Mouse (Mus musculus) midbrain, embryonic 10.5 days (tissue): ENCODE data around the gene Wdr75. TPM values are rescaled to one million over a fixed set of nuclear protein-coding genes. Genes with fewer than 3 reads are reported as not detected.

ENCODE experiments used
- DNase-seq: peaks from one replicate; pipeline ENCODE4 v3.0.0-alpha.2; 2017; ENCODE audit warnings: low spot score
- H3K27ac ChIP-seq: fragments of 300-500 bp; sonication (generic); replicated peaks from 2 replicates; pipeline ENCODE4 v1.5.1; 2016; ENCODE audit warnings: mild to moderate bottlenecking
- H3K27me3 ChIP-seq: fragments of 300-500 bp; sonication (generic); 2 replicates; pipeline ENCODE4 v1.6.1; 2016; ENCODE audit warnings: low read depth, mild to moderate bottlenecking; ENCODE audit not compliant: poor library complexity, severe bottlenecking
- H3K36me3 ChIP-seq: fragments of 300-500 bp; sonication (generic); 2 replicates; pipeline ENCODE4 v1.6.1; 2016; ENCODE audit warnings: mild to moderate bottlenecking, moderate library complexity
- H3K4me1 ChIP-seq: fragments of 300-500 bp; sonication (generic); 2 replicates; pipeline ENCODE4 v1.6.1; 2016
- H3K4me3 ChIP-seq: fragments of 300-500 bp; sonication (generic); 2 replicates; pipeline ENCODE4 v1.5.1; 2016; ENCODE audit warnings: mild to moderate bottlenecking, moderate library complexity
- H3K9me3 ChIP-seq: fragments of 300-500 bp; sonication (generic); replicated peaks from 2 replicates; pipeline ENCODE4 v1.6.1; 2016; ENCODE audit warnings: mild to moderate bottlenecking
- WGBS: fragments of 180-500 bp; shearing (Covaris S2); methylation state at CpG from one replicate; pipeline ENCODE4 v1.1.7; 2016; 5-methylcytosine and 5-hydroxymethylcytosine counted together
- polyA plus RNA-seq: library from polyadenylated mRNA; unstranded; fragments of >200 nt; fragmentation: Nextera tagmentation; extraction: Ambion mirVana; gene quantifications from 2 replicates; pipeline ENCODE4 v1.2.1, GENCODE M21; 2016

The Wdr75 gene
- polyA plus RNA-seq, 1 experiment from 2014 or later, result 91.4 TPM

- WGBS, result 79% methylated on average over 5 of the region's 5 CpGs
- no peak for DNase-seq
- Histone ChIP-seq H3K4me3 (no peak overlapping the region), H3K27ac (no peak overlapping the region), H3K36me3 (no peaks in the 10 kb centered on the region), H3K27me3 (no peaks in the 10 kb centered on the region), H3K9me3 (no peaks in the 10 kb centered on the region; the same call in 1 of the 2 replicates), H3K4me1 (no peaks in the 10 kb centered on the region)
Observed at GRCm38 (mm10) chr1:45860349-45860748, 65.4 kb downstream of the Wdr75 start.

- H3K4me1 ChIP-seq, result no peaks in the 10 kb centered on the region
- H3K9me3 ChIP-seq, result no peaks in the 10 kb centered on the region; the same call in 1 of the 2 replicates
- no peak overlapping the region for H3K4me3 ChIP-seq
- no peaks in the 10 kb centered on the region for H3K36me3 ChIP-seq
- H3K27ac ChIP-seq, result no peak overlapping the region
- no peak for DNase-seq
- no peaks in the 10 kb centered on the region for H3K27me3 ChIP-seq
Observed at GRCm38 (mm10) chr1:45861162-45861561, 66.2 kb downstream of the Wdr75 start.

GRCm38 (mm10) chr1:45863641-45864040, 68.7 kb downstream of the Wdr75 start:
- Histone ChIP-seq H3K4me1 (no peaks in the 10 kb centered on the region), H3K9me3 (no peaks in the 10 kb centered on the region; the same call in 1 of the 2 replicates), H3K27ac (no peak overlapping the region), H3K36me3 (no peaks in the 10 kb centered on the region), H3K27me3 (no peaks in the 10 kb centered on the region), H3K4me3 (no peak overlapping the region)
- DNase-seq, result no peak
- WGBS, result 93% methylated on average over 3 of the region's 3 CpGs

GRCm38 (mm10) chr1:45864564-45865014, 69.6 kb downstream of the Wdr75 start:
- H3K9me3 ChIP-seq, result no peaks in the 10 kb centered on the region; the same call in 1 of the 2 replicates
- no peaks in the 10 kb centered on the region for H3K36me3 ChIP-seq
- H3K4me3 ChIP-seq, result no peak overlapping the region
- H3K4me1 ChIP-seq, result no peaks in the 10 kb centered on the region
- no peak for DNase-seq
- H3K27me3 ChIP-seq, result no peaks in the 10 kb centered on the region
- WGBS, result 74% methylated on average over 4 of the region's 4 CpGs
- H3K27ac ChIP-seq, result no peak overlapping the region

GRCm38 (mm10) chr1:45865316-45865715, 70.3 kb downstream of the Wdr75 start:
- Histone ChIP-seq H3K27me3 (no peaks in the 10 kb centered on the region), H3K4me3 (no peak overlapping the region), H3K27ac (no peak overlapping the region), H3K36me3 (no peaks in the 10 kb centered on the region), H3K4me1 (no peaks in the 10 kb centered on the region), H3K9me3 (no peaks in the 10 kb centered on the region; the same call in 1 of the 2 replicates)
- 55% methylated on average over 1 of the region's 1 CpGs for WGBS
- no peak for DNase-seq

- Histone ChIP-seq H3K4me3 (no peak overlapping the region), H3K27me3 (no peaks in the 10 kb centered on the region), H3K9me3 (no peaks in the 10 kb centered on the region; the same call in 1 of the 2 replicates), H3K36me3 (no peaks in the 10 kb centered on the region), H3K4me1 (no peaks in the 10 kb centered on the region), H3K27ac (no peak overlapping the region)
- no peak for DNase-seq
- WGBS, result 74% methylated on average over 5 of the region's 5 CpGs
Observed at GRCm38 (mm10) chr1:45865727-45866126, 70.8 kb downstream of the Wdr75 start.

GRCm38 (mm10) chr1:45866288-45867018, 71.5 kb downstream of the Wdr75 start:
- Histone ChIP-seq H3K27me3 (no peaks in the 10 kb centered on the region), H3K36me3 (no peaks in the 10 kb centered on the region), H3K4me3 (no peak overlapping the region), H3K9me3 (no peaks in the 10 kb centered on the region; the same call in 1 of the 2 replicates), H3K27ac (no peak overlapping the region), H3K4me1 (no peaks in the 10 kb centered on the region)
- no peak for DNase-seq
- 76% methylated on average over 3 of the region's 3 CpGs for WGBS

- 86% methylated on average over 1 of the region's 1 CpGs for WGBS
- Histone ChIP-seq H3K27me3 (no peaks in the 10 kb centered on the region), H3K36me3 (no peaks in the 10 kb centered on the region), H3K27ac (no peak overlapping the region), H3K9me3 (no peaks in the 10 kb centered on the region; the same call in 1 of the 2 replicates), H3K4me1 (no peaks in the 10 kb centered on the region), H3K4me3 (no peak overlapping the region)
- DNase-seq, result no peak
Observed at GRCm38 (mm10) chr1:45868050-45868449, 73.1 kb downstream of the Wdr75 start.

- WGBS, result 76% methylated on average over 3 of the region's 3 CpGs
- no peaks in the 10 kb centered on the region for H3K36me3 ChIP-seq
- no peak overlapping the region for H3K4me3 ChIP-seq
- no peaks in the 10 kb centered on the region for H3K4me1 ChIP-seq
- no peaks in the 10 kb centered on the region for H3K27me3 ChIP-seq
- H3K9me3 ChIP-seq, result no peaks in the 10 kb centered on the region
- H3K27ac ChIP-seq, result no peak overlapping the region
- DNase-seq, result no peak
Observed at GRCm38 (mm10) chr1:45868479-45869137, 73.6 kb downstream of the Wdr75 start.

Other genes with a start within 250 kb of the Wdr75 start
- not detected in 2 replicates for gene Gm5269, start 95.1 kb downstream of the Wdr75 start, polyA plus RNA-seq
- 9.0 and 17.2 TPM in 2 replicates for gene Slc40a1, start 131.4 kb downstream of the Wdr75 start, polyA plus RNA-seq